Comparison of ENCODE assay signal across 1 mouse cellular context in genomic region chr2:164909542-164909941, GRCm38 (mm10).
A peak's percentile ranks its signal among the peaks of the same experiment; 100 is the strongest.
TF ChIP-seq lines count a peak whose summit lies in the region.

No protein-coding gene starts in this region.

TF ChIP-seq in MEL, 35 proteins besides CTCF, POLR2A, EP300 and RAD21:
- TF ChIP-seq ZC3H11A (IDR thresholded peaks at IDR 0.05; ENCODE audit: low read depth, low read length) (no peak), SMC3 (IDR thresholded peaks at IDR 0.05; ENCODE audit: low read depth, low read length) (peak; percentile 28)
